Mouse (Mus musculus): ENCODE results near the gene Taz.

Taz gene

DNA sequence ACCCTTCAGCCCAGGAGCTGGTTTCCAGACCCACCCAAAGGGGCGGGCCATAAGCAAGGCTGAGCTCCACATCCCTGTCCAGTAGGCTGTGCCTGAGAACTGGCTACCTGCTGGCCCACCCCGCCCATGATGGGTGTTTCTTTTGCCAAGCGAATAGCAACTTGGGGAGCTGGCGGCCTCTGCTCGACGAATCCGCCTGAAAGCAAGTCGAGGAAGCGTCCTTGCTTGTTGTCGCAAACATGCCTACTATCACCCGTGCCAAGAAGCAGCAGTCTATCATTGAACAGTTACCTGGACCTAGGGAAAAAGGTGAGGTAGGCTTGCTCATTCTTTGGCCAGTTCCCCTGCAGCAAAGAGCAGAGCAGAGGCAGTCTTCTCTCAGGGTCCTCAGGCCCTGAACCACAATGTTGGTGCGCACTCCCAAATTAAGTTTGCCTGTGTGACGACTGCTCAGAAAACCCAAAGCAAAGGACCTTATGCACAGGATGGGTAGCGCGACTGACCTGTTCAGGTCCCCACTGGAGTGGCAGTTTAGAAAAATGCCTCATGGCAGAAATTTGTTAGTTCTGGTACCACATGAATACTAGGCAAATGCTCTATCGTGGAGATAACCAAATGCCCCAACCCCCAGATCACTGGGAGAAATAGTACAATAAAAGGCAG lies at the start of gene Taz, which contains the start of gene Dnase1l1:
Taz (plus strand) TSS at position 181 of the 663 bp plus-strand sequence.
Dnase1l1 (minus strand) TSS at position 606 of the 663 bp plus-strand sequence.
- peak in 1 of 2 experiments; percentile 89 for DNase-seq (ENCODE audit: low spot score in 2 of 2)

DNA sequence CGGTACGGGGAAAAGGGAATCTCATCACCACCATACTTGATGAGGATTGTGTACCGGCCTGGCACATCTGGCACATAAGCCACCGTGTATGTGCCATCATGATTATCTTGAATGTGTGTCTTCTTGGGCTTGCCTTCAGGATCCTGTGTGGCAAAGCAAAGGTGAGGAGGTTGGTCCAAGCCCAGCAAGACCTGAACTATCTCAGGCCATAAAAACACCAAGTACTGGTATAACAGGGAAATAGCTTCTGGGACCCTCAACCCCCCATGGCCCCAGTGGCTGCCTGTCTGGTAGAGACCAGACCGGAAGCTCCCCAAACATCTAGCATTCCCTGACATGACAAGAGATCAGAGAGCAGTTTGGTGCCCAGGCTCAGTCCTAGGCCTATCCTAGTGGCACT lies 48.5 kb upstream of the Taz start:
- DNase-seq (ENCODE audit: low spot score in 2 of 2) = no peak

- no peak for DNase-seq (ENCODE audit: low spot score in 2 of 2)
Measured at GRCm38 (mm10) chrX:74240332-74240731, 41.4 kb upstream of the Taz start.

GRCm38 (mm10) chrX:74243396-74243795 lies 38.3 kb upstream of the Taz start:
- no peak for DNase-seq (ENCODE audit: low spot score in 2 of 2)

DNA sequence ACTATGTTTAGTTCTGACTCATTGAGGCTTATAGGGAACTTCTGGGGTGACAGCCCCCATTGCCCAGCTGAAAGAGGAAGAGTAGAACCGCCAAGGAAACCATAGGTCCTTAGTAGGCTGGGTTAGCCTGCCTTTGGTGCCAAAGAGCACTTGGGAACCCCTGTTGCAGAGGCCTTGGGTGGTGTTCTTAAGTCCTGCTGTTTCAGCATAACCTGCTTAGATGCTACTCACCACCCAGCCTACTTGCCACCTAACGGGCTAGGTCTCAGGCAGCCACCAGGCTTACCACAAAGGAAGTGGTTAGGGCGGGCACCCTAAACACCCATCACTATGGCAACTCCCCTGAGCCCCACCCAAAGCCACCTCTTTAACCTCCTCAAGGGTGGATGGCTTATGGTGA lies 37.9 kb upstream of the Taz start:
- no peak for DNase-seq (ENCODE audit: low spot score in 2 of 2)

- peak; percentile 31 to 54 for DNase-seq (ENCODE audit: low spot score in 2 of 2)
Measured at GRCm38 (mm10) chrX:74244614-74245083, 37.1 kb upstream of the Taz start.

- DNase-seq (ENCODE audit: low spot score in 2 of 2) = no peak
Measured at GRCm38 (mm10) chrX:74245107-74245506, 36.6 kb upstream of the Taz start.

DNA sequence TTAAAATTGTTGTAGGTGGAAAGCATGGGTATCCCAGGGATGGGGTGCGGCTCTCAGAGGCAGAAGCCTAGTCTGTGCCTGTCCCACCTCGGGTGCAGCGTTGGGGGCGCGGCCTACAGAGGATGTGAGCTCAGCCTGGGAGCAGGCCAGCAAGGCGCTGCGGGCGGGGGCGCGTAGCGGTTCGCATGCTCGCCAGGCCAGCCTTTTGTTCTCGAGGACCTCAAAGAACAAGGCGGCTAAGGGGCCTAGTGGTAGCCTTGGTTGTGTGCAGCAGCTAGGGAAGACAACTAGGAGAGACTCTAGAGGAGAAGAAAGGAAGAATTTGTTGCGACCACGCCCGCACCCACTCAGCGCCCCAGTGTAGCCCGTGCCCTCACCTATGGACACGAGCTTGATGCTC lies 36.0 kb upstream of the Taz start:
- peak; percentile 64 to 79 for DNase-seq (ENCODE audit: low spot score in 2 of 2)

GRCm38 (mm10) chrX:74246213-74246681 lies 35.5 kb upstream of the Taz start:
- peak; percentile 65 to 87 for DNase-seq (ENCODE audit: low spot score in 2 of 2)

DNA sequence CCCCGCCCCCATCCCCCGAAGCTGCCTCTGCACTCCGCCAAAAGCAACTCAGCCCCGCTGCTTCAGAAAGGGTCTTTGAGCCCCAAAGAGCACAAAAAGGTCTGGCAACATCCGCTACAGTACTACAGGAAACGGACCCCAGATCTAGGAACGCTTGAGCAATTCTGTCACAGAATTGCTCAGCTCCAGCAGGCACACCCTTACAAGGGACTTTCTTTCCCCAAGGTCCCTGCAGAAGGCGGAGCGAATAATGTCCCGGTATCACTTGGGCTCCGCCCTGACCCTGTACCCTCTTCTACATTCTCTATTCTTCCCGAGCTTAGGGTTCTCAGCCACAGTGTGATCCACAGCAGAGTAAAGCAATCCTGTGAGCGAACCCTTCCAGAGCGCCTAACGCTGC lies 35.0 kb upstream of the Taz start:
- DNase-seq (ENCODE audit: low spot score in 2 of 2) = no peak

DNA sequence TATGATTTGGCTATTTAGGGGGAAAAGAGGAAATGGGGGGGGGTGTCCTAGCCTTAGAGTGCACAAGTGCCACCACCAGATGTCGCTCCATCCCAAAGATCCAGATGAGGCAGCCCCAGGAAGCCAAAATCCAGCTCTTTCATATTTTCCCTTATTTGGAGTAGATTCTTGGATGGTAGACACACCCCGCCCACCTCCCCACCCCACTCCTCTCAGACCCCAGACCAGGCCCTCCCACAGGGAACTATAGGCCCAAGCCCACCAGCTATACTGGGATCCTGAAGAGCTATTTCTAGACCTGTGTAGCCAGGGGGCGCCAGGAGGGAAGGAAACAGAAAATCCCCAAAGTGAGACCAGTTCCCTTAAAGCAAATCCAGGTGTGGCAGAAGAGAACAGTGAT lies 33.1 kb upstream of the Taz start:
- DNase-seq (ENCODE audit: low spot score in 2 of 2) = peak in 1 of 2 experiments; percentile 52

- peak in 1 of 2 experiments; percentile 62 for DNase-seq (ENCODE audit: low spot score in 2 of 2)
Measured at GRCm38 (mm10) chrX:74249615-74250014, 32.1 kb upstream of the Taz start, which contains the start of gene Flna. Gene Flna, minus strand, starts transcription at chrX:74249820.

DNA sequence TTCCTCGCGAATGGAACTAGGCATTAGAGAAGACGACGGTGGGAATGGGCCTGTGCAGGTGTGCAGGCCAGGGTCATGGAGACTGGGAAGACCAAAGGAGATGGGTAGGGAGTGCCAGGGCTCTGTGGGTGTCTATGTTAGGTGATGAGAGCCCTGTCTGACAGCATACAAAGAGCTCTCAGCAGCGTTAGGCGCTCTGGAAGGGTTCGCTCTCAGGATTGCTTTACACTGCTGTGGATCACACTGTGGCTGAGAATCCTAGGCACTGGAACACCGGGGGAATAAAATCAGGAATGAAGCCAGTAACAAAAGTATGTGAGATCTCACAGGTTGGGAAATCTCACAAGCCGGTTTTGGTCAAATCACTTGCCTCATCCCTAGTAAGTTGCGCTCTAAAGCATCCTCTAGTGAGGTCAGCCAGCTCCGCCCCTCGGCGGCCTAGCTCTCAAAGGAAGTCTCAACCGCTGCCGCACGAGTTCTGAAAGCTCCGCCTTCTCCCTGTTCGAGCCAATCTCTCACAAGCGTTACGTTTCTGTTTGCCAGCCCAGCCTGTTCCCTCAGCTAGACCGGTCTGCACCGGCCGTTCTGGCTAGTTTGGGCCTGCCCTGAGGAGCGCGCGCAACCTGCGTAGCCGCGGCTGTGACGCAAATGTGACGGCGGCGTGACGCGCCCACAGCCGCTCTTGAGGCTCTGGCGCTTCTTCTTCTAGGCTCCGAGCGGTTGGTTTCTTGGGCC lies 27.4 kb upstream of the Taz start, which contains the start of gene Emd:
Emd (plus strand) TSS at position 535 of the 735 bp plus-strand sequence.
- DNase-seq (ENCODE audit: low spot score in 2 of 2) = peak; percentile 75 to 90

- DNase-seq (ENCODE audit: low spot score in 2 of 2) = no peak
Measured at GRCm38 (mm10) chrX:74254888-74255565, 26.7 kb upstream of the Taz start.

DNA sequence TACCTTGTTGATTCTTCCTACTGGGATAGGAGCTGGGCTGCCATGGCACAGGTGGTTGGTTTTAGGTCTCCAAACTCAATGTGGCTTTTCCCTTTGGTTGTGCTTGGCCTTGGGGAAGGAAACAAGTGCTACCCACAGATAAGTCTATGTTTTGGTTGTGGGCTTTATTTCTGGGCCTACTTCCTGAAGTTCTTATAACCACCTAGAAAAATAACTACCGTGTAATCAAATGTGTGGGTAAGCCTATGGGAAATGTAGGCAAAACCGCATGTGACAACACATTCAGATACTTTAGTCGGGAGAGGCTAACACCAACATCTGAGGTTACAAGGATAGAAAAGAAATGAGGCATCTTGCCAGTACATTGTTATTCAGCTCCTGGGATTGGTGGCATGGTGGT lies 24.0 kb upstream of the Taz start:
- DNase-seq (ENCODE audit: low spot score in 2 of 2) = no peak

GRCm38 (mm10) chrX:74269736-74270061 lies 12.0 kb upstream of the Taz start:
- no peak for DNase-seq (ENCODE audit: low spot score in 2 of 2)

DNA sequence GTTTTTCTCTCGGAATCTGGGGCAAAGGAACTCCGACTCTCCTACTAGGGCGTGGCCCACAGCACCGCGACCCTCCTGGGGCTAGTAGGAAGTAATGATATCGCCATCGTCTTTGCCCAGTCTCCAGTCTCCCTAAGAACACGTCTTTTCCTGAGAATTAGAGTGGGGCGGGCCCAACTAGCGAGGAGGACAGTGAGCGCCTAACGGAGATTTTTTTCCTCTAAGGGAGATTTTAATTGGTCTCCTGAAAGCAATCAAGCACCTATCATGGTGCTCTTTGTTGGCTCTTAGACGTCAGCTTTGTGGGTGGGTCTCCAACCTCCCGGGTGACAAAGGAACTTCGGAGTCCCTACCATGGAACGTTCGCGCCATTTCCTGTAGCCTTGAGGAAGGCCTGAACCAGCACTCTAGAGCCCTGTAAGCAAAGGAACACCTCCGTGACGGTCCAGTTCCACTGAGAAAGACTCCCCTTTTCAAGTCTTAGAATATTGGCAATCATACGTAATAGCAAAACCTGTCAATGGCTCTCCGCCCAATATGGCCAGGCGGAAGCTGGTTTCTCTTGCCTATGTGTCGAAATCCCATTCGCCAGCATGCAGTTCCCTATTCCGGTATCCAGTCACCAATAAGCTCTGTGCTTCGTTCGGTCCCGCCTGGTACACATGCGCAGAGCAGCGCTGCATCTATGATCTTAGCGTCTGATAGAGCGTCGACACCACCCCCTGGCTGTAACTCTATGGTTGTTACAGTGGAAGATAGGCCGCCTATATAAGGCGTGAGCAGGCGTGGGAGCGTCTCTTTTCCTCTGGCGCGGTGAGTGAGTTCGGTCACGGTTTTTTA lies 11.4 kb upstream of the Taz start, which contains the start of gene Rpl10:
Rpl10 (plus strand) TSS at position 751 of the 840 bp plus-strand sequence.
- DNase-seq (ENCODE audit: low spot score in 2 of 2) = peak; percentile 81 to 89

GRCm38 (mm10) chrX:74270902-74271551 lies 10.7 kb upstream of the Taz start:
- DNase-seq (ENCODE audit: low spot score in 2 of 2) = no peak

- no peak for DNase-seq (ENCODE audit: low spot score in 2 of 2)
Measured at GRCm38 (mm10) chrX:74273422-74274322, 8.0 kb upstream of the Taz start.

DNA sequence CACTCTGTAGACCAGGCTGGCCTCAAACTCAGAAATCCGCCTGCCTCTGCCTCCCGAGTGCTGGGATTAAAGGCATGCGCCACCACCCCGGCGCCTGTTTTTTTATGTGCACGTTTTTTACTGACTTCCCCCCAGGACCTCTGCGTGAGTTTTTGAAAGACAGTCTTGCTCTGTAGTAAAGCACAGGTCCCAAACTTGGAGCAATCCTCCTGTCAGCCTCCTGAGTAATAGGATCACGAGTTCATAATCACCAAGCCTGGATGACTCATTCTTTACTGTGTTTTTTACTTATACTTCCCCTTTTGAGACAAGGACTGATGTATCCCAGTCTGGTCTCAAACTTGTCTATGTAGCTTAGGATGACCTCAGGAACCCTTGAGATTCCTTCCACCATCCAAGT lies 3.8 kb upstream of the Taz start:
- no peak for DNase-seq (ENCODE audit: low spot score in 2 of 2)
